Mouse (Mus musculus) thymus, postnatal 4 days (tissue): ENCODE measurements at regions not wholly inside any gene's neighbourhood (a gene's known extent, or its start where the extent isn't known, plus 50 kb on each side); places are given as distances from the start of the nearest gene placed in this dataset.
"Not testable (repeated sequence)": the region's sequence is repeated elsewhere in the genome, so short reads cannot be mapped to it uniquely, and the experiment has no call there.

Source experiments
- DNase-seq: peaks from one replicate; pipeline ENCODE4 v3.0.0; 2021

DNA sequence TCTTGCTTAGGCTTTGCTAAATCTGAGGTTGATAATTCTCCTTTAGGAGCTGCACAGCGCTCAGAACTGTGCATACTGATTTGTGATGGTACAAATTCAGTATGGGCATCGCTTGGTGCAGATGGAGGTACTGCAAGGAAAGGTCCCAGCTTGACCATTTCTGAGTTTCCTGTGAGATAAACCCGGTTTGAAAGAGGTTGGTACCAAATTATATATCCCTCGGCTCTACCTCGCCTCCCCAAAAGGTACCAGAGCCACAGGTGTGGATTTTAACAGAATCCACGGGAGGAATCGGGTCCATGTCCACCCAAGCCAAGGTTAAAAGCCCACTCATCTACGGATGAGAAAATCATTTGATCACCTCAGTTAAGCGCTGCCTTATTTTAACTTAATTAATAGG lies 172.5 kb upstream of the Zfp808 start:
- not testable (repeated sequence) for DNase-seq

DNA sequence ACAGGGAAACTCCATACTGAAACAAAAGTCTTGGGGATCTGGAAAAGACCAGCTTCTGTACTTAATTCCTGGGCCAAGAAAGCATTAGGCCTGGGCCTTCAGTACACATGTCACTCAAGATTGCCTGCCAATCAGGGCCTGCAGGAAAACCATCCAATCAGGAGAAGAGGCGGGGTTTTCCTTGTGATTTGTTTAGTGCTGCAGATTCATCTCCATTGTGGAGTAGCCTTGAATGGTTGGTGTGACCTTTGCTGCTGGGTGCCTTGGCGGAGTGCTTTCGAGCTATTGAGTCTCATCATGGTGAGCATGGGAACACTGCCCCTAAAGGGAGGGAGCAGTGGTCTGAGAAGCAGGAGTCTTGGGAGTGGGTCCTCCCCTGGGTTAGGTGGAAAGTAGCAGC lies 150.8 kb upstream of the Zfp808 start:
- DNase-seq: not testable (repeated sequence)

DNA sequence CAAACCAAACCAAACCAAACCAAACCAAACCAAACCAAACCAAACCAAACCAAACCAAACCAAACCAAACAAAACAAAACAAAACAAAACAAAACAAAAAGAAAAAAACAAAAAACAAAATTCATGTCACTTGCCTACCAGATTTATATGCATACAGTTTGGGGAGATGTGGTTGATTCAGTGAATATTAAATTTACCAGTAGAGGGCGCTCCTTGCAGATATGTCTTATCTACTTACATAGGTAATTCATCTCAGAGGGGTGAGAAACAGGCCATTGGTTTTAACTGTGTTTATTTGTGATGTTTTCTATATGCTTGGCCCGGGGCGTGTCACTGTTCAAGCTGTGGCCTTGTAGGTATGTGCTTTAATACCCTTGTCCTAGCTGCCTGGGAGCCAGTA lies 133.2 kb upstream of the Zfp808 start:
- not testable (repeated sequence) for DNase-seq

DNA sequence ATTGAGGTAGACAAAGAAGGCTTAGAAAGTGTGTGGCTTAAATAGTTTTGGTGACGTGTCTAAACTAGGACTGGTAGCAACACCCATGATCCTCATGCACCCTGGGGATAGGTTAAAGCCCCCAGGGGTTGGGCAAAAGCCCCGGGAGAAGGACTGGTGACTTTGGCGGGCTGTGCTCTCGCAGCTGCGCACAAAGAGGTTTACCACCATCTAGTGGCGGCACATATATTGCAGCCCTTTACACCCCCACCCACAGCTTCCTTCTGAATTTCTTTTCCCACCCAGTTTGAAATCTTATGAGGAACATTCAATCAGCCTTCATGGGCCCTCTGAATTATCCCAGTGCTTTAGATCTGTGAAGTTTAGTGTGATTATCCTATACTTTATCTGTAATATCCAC lies 130.9 kb upstream of the Zfp808 start:
- peak; percentile 60 for DNase-seq

DNA sequence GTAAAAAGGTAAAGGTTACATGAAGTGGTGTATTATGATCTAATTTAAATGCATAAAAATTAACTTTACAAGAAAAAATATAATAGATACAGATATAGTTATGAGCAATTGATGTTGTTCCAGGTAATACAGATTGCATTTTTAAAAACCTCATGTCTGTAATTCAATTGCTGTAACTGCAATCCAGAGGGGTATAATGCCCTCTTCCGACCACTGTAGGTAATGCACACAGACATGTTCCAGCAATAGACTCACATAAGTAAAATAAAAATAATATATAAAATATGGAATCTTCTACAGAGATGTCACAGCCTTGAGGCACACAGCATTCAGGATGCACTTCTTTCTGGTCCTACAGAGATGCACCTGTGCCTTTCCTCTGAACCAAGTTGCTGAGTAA lies 122.4 kb upstream of the Zfp808 start:
- peak; percentile 63 for DNase-seq

DNA sequence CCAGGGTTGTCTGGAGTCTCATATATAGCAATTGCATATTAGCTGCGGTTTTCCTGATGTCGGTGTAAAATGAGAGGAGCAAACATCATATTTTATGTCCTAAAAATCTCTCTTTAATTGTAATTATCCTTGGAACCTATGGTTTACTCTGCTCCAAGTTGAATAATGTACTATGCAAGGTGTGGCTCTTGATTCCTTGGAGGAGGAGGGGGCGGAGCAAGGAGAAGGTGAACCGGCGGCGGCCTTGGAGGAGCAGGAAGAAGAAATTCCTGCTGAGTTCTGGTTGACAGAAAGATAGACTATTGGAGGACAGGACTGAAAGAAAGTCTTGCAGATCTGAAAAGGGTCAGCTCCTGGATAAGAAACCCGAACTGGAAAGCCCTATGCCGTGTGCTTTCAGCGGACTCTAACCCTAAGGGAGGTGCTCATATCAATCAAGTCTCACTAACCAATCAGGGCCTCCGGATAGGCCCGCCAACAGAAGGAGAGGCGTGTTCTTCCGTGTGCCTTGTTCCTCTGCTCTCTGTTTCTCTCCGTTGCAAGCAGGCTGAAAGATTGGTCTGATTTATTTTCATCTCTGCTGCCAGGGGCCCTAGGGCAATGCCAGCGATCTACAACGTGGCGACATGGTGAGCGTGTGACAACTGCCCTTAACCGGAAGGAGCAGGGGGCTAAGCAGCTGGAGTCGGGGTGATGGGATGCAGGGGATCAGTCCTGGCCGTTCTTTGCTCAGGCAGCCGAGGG lies 114.1 kb upstream of the Zfp808 start:
- DNase-seq: peak; percentile 24

DNA sequence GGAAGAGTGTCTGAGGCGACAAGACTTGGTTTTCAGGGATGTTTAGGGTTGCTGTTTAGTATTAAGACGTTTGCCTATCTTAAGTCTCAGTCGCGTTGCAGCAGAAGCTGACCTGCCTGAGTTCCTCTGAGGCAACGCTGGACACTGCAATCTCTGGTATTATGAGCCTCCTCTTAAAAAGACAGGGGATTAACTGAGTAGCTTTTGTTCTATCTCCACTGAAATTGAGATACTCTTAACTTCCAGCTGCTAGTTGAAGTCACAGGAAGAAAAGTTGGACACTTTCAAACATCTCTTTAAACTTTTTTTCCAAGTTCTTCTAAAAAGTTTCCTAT lies 113.6 kb upstream of the Zfp808 start:
- DNase-seq: not testable (repeated sequence)

DNA sequence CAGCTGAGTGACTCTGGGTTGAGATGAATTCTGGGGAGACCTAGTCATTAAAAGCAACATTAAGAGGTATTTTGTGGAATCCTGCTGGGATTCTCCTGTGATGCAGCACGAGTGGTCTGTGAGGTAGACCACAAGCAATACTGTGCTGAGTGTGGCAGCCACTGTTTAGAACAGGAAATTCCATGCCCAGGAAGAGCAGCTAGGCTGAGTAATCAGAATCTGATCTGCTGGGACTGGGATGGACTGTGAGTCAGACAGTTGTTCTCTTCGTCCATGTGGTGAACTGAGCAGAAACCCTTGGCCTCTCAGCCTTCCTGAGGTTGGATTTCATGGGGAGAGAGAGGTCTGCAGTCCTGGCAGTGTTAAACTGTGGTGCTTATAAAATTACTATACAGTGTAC lies 92.0 kb upstream of the Zfp808 start:
- not testable (repeated sequence) for DNase-seq

DNA sequence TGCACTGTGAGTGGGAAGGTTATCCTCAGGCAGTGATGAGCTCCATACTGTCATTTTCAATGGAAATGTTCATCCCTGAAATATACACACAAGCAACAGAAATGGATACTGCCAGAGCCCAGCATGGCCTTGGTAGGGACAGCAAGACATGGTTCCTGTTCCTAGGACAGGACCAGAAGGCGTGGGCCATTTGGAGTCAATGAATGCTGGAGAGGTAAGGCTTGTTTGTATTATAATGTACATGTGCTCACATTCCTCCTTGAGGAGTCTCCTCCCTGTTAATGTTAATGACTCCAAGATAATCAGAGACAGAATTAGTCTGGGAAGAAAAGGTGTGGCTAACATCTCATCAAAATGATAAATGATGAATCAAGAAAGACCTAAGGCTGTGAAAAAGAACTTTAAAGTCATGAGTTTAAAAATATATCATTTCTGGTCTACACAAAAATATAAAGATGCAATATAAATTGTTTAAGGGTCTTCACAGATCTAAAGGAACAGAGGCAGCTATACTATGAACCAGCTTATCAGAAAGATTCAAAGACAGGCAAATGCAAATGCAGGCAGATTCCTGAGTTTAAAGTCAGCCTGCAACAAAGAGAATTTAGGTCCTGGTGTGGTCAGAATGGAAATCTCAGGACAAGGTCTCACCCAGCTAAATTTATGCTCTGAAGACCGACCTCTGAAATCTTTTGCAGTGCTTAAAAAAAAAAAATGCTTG lies 51.6 kb upstream of the Zfp808 start:
- DNase-seq: not testable (repeated sequence)

DNA sequence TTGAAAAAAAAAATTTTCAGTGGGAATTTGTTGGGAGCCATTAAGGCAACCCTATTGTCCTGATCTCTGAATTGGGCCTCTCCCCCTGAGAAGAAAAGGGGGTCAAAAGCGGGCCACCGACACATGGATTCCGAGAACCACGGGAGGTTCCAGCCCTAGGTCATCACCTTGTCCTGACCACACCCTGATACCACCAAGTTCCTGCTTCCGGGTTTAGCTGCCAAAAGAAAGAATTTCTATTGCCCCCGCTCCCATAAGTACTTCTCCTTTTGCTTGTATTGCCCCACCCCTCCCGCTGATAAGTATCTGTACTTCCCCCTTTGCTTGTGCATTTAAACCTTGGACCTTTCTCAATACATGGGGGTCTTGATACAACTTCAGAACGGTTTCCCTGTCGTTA lies 50.8 kb upstream of the Zfp808 start:
- not testable (repeated sequence) for DNase-seq
